Mouse (Mus musculus) kidney, adult 10 weeks (tissue): Measurements from ENCODE around the gene Tnik. TPM values are rescaled to one million over a fixed set of nuclear protein-coding genes. Genes with fewer than 3 reads are reported as not detected.

Experiments used
- polyA plus RNA-seq: library from polyadenylated mRNA; stranded (reverse); fragments of 350-450 nt; fragmentation: Illumina TruSeq; extraction: RNeasy Lipid Tissue Mini Kit (QIAGEN cat#74804); gene quantifications from one replicate; pipeline ENCODE4 v1.2.3, GENCODE M21; 2014; ENCODE audit warnings: low read depth, low replicate concordance

Tnik gene
- 0.36 TPM for polyA plus RNA-seq

DNA sequence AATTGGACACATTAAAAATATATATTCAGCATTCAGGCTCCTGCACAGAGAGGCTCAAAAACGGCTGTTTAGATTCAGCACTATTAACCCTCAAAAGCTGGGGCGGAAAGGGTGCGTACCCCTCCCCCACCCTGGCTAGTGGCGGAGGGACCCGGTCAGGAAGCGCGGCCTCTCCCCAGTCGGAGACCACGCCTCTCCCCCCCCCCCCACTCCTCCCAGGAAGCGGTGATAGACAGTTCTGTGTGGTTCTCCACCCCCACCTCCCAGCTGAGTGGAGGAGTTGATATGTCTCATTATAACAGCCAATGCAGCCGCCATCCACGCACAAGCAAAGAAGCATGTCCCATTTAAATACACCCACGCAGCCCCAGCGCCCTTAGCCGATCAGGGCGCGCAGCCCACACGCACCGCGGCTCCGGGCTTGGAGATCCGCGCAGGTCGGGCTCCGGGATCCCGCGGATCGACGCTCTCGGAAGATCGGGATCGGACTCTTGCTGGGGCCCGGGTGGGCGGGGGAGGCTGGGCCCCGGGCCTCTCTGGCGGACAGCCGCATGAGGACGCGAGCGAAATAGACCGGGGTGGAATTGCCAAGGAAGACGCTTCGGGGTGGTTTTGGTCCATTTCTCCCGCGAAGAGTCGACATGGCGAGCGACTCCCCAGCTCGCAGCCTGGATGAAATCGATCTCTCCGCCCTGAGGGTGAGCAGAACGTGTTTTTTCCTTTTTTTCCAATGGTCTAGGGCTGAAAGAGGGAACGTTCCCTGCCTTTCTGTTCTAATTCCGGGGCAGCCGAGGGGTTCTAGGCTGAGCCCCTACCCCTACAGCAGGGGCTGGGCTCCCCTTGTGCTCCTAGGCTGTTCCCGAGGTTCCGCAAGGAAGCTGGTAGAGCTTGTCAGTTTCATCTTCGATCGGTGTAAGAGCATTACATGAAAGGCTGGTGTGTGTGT is at the start of gene Tnik:
TSS of gene Tnik (plus strand) at position 213 of the 946 bp plus-strand sequence.

DNA sequence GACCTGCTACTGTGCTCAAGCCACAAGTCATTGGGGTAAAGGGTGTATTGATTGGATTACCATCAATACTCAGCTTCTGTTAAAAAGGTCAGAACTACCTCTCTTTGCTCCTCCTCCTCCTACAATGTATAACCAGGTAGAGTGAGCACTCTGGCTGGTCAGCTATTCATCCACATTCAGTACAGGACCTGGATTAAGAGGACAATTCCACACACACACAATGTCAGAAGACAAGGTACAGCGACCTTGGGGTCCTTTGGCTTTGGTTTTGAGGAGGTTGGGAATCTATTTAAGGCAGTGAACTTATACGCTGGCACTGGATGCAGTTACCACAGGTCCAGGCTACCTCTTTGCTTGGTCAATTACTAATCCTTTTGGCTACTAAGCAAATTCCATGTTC is 434.8 kb downstream of the Tnik start, which contains the start of gene Slc2a2:
TSS of gene Slc2a2 (plus strand) at position 107 of the 400 bp plus-strand sequence.

